Mouse (Mus musculus) MEL (cell line): Measurements from ENCODE around the gene Iqcf5.

ENCODE experiments used
- CTCF ChIP-seq, 3 experiments: IDR thresholded peaks in 2 of 3; conservative IDR thresholded peaks in 1 of 3; 2 replicates each; pipeline ENCODE4 v1.5.1; 2011 to 2012; ENCODE audit warnings: low read length in 3 of 3, low read depth in 2 of 3, mild to moderate bottlenecking in 2 of 3, improper control_type of control experiment in 1 of 3, inconsistent platforms in 1 of 3, mixed read lengths in 1 of 3, moderate library complexity in 1 of 3; ENCODE audit not compliant: control insufficient read depth in 1 of 3, insufficient read depth in 1 of 3, poor library complexity in 1 of 3, severe bottlenecking in 1 of 3
- MXI1 ChIP-seq: IDR thresholded peaks from 2 replicates; pipeline ENCODE4 v1.6.1; 2011; ENCODE audit warnings: mild to moderate bottlenecking, low read depth, low read length, improper control_type of control experiment
- USF1 ChIP-seq: IDR thresholded peaks from 2 replicates; pipeline ENCODE4 v1.6.1; 2014; ENCODE audit warnings: low read depth, mild to moderate bottlenecking, inconsistent platforms, low read length, improper control_type of control experiment, moderate library complexity

DNA sequence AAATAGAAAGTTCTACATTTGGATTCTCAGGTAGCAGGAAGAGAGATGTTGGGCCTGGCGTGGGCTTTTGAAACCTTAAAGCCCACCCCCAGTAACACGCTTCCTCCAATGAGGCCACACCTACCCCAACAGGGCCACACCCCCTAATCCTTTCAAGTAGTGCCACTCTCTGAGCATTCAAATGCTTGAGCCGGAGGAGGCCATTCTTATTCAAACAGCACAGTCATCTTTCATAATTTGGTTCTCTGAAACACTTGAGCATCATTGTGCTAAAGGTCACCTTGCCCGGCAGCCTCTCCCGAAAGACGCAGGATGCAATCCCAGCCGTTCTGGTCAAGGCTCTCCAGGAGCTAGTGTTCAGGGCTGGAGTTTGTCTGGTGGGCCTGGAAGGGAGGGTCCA lies 19.9 kb downstream of the Iqcf5 start:
- TF ChIP-seq CTCF (IDR thresholded peaks at IDR 0.05 in 2 of 3, conservative IDR thresholded peaks at IDR 0.05 in 1 of 3; ENCODE audit: control insufficient read depth in 1 of 3, insufficient read depth in 1 of 3, low read depth in 2 of 3, low read length in 3 of 3, poor library complexity in 1 of 3, severe bottlenecking in 1 of 3) (no peak), USF1 (no peak), MXI1 (no peak)
